Mouse (Mus musculus) cortical plate, adult 2 months (tissue): ENCODE measurements at regions not wholly inside any gene's neighbourhood (a gene's known extent, or its start where the extent isn't known, plus 50 kb on each side); places are given as distances from the start of the nearest gene placed in this dataset.

Experiments used
- H3K27ac ChIP-seq: fragments of 200-500 bp; 2 replicates; pipeline ENCODE4 v1.5.1; 2012; ENCODE audit warnings: low read length, control low read depth, inconsistent platforms; ENCODE audit not compliant: insufficient read depth
- H3K4me1 ChIP-seq: fragments of 200-500 bp; 2 replicates; pipeline ENCODE4 v1.6.1; 2011; ENCODE audit warnings: low read length; ENCODE audit not compliant: control insufficient read depth, insufficient read depth
- H3K4me3 ChIP-seq: fragments of 200-500 bp; 2 replicates; pipeline ENCODE4 v1.5.1; 2011; ENCODE audit warnings: mild to moderate bottlenecking, low read length, control low read depth; ENCODE audit not compliant: insufficient read depth
- CTCF ChIP-seq: fragments of 200-500 bp; IDR thresholded peaks from 2 replicates; pipeline ENCODE4 v1.5.1; 2011; ENCODE audit warnings: mild to moderate bottlenecking, control low read depth, low read length; ENCODE audit not compliant: insufficient read depth; ENCODE audit errors: extremely low read depth
- POLR2A ChIP-seq: fragments of 200-500 bp; IDR thresholded peaks from 2 replicates; pipeline ENCODE4 v1.6.1; 2011; ENCODE audit warnings: mild to moderate bottlenecking, low read length, control low read depth; ENCODE audit not compliant: insufficient read depth; ENCODE audit errors: extremely low read depth

DNA sequence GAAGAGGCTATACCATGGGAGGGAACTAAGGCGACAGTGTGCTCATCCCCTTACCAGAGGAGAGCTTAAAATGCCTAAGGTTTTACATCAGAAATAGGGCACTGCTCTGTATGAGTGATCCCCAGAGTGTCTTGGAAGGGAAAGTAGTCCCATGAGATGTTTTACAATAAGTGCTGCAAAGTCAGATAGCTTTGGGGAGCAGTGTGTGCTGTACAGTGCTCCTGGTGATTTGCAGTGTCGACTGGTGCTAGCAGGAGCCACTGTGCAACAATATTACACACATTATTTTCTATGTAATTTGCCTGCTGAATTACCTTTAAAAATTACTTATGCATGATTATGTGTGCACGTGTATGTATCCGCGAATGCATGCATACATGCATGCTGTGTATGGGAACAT, 314.3 kb upstream of the Mtpn start:
- Histone ChIP-seq H3K4me1 (no peaks in the 10 kb centered on the region), H3K4me3 (no peak overlapping the region), H3K27ac (no peak overlapping the region)
- TF ChIP-seq POLR2A (no peak), CTCF (no peak)

GRCm38 (mm10) chr6:35816657-35817056, 277.0 kb upstream of the Mtpn start:
- no peak overlapping the region for H3K4me3 ChIP-seq
- no peak overlapping the region for H3K27ac ChIP-seq
- H3K4me1 ChIP-seq, result no peaks in the 10 kb centered on the region
- TF ChIP-seq POLR2A (no peak), CTCF (no peak)

- Histone ChIP-seq H3K27ac (no peak overlapping the region), H3K4me1 (no peaks in the 10 kb centered on the region), H3K4me3 (no peak overlapping the region)
- no peak for TF ChIP-seq CTCF
- no peak for TF ChIP-seq POLR2A
Measured at GRCm38 (mm10) chr6:35814476-35814875, 274.8 kb upstream of the Mtpn start.

DNA sequence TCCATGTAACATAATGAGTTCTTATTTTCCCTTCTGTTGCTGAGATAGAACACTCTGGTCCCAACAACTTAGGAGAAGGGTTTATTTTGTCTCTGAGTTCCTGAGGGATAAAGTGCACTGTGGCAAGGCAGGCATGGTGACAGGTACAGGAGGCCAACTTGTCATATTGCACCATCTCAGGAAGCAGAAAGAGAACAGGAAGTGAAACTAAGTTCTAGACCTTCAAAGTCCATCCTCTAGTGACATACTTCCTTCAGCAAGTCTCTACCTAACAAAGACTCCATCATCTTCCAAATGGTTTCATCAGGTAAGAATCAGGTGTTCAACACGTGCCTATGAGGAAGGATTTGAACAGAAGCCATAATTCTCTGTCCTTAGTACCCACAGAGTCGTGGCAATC, 266.1 kb upstream of the Mtpn start:
- Histone ChIP-seq H3K4me3 (no peak overlapping the region), H3K4me1 (no peaks in the 10 kb centered on the region), H3K27ac (no peak overlapping the region)
- TF ChIP-seq CTCF (no peak), POLR2A (no peak)

GRCm38 (mm10) chr6:35804041-35804440, 264.4 kb upstream of the Mtpn start:
- no peak overlapping the region for H3K4me3 ChIP-seq
- TF ChIP-seq CTCF (no peak), POLR2A (no peak)
- no peaks in the 10 kb centered on the region for H3K4me1 ChIP-seq
- H3K27ac ChIP-seq, result no peak overlapping the region

DNA sequence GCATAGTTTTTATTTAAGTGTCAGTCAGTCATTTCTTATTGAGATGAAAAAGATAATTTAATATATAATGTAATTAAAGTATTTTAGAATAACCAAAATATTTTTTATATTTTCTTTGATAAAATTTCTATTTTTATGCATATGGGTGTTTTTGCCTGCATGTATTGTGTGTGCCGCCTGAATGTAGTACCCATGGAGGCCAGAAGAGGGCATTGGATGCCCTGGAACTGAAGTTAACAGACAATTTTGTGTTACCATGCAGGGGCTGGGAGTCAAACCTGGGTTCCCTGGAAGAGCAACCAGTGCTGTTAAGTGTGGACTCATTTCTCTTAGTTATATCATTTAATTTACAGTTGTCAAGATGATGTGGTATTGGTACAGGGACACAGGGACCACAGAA, 240.0 kb upstream of the Mtpn start:
- TF ChIP-seq POLR2A, result no peak
- no peak for TF ChIP-seq CTCF
- no peaks in the 10 kb centered on the region for H3K4me1 ChIP-seq
- H3K4me3 ChIP-seq, result no peak overlapping the region
- no peak overlapping the region for H3K27ac ChIP-seq

DNA sequence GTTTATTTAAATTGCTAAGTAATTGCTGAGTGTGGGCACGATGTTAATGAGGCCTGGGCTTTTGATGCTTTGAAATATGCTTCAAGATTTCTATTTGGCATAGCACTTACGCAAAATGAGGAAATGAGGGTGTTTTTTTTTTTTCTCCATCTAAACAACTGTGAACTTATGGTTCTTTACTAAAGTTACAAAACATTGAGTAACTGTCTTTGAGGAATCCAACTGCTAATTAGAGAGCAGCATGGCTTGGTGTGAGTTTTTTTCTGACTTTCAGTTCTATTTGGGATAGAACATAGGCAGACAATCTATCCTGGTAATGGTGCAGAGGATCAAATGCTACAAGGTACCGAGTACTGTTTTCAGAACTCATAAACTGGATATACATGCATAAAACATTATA, 231.2 kb upstream of the Mtpn start:
- TF ChIP-seq POLR2A, result no peak
- no peak for TF ChIP-seq CTCF
- H3K4me3 ChIP-seq, result no peak overlapping the region
- no peak overlapping the region for H3K27ac ChIP-seq
- H3K4me1 ChIP-seq, result no peaks in the 10 kb centered on the region

DNA sequence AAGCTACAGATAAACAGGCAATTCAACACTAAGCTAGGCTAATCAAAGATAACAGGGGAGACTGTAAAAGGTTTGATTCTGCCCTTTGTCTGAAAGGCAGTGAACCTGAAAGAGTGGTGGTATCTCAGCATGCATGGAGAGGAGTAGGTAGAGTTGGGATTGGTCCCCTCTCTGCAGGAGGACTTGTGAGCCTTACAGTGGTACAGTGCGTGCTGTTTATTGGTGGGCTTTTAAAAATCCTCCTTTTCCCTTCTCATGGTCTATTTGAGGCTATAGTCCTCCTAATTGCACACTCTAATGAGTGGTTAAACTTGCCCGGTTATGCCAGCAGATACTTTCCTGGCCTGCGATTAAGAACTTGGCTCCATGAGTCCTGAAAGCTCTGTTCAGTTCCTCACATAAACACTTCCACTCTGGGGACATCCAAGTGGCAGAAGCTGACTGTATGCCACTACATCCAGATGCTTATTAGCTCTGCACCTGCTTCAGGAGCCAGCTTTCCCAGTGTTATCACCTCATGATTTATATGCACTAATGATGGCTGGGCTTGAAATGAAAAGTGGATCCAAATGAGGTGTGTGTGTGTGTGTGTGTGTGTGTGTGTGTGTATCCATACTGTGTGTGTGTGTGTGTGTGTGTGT, 220.0 kb upstream of the Mtpn start:
- Histone ChIP-seq H3K4me1 (no peaks in the 10 kb centered on the region), H3K27ac (no peak overlapping the region), H3K4me3 (no peak overlapping the region)
- TF ChIP-seq CTCF (no peak), POLR2A (no peak)

DNA sequence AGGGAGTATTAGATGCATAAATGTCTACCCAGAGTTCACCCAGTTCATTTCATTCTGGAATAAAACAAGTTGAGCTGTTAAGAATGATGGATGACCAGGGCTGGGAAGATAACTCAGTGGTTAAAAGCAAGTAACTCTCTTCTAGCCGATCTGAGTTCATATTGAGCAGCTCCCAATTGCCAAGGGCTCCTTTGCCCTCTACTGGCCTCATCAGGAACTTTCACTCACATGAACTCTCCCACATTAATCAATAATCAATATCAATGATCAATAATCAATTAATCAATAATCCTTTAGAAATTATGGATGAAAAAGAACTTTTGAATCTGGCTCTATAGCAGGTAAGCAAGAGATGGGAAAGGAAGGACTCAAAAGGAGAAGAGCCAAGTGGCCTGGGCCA, 206.3 kb upstream of the Mtpn start:
- H3K4me1 ChIP-seq, result no peaks in the 10 kb centered on the region
- H3K4me3 ChIP-seq, result no peak overlapping the region
- TF ChIP-seq CTCF (no peak), POLR2A (no peak)
- no peak overlapping the region for H3K27ac ChIP-seq

GRCm38 (mm10) chr6:35705587-35705986, 165.9 kb upstream of the Mtpn start:
- TF ChIP-seq POLR2A, result no peak
- no peak for TF ChIP-seq CTCF
- Histone ChIP-seq H3K27ac (no peak overlapping the region), H3K4me1 (no peaks in the 10 kb centered on the region), H3K4me3 (no peak overlapping the region)

- Histone ChIP-seq H3K27ac (no peak overlapping the region), H3K4me3 (no peak overlapping the region), H3K4me1 (no peaks in the 10 kb centered on the region)
- TF ChIP-seq POLR2A, result no peak
Measured at GRCm38 (mm10) chr6:35667062-35667461, 127.4 kb upstream of the Mtpn start.
